Mouse (Mus musculus) liver, embryonic 16.5 days (tissue): ENCODE measurements around the gene Htr5a. TPM values are rescaled to one million over a fixed set of nuclear protein-coding genes. Genes with fewer than 3 reads are reported as not detected.

Source experiments
- ATAC-seq: fragments of 200-750 bp; cut with Nextera tagmentation; 2 replicates; pipeline ENCODE4 v1.8.0; 2017; ENCODE audit warnings: low read depth, mild to moderate bottlenecking, moderate number of reproducible peaks, moderate library complexity
- H3K27ac ChIP-seq: fragments of 300-500 bp; sonication (generic); 2 replicates; pipeline ENCODE4 v1.5.1; 2014; ENCODE audit warnings: mild to moderate bottlenecking, low read length
- H3K27me3 ChIP-seq: fragments of 300-500 bp; sonication (generic); 2 replicates; pipeline ENCODE4 v1.6.1; 2014; ENCODE audit warnings: low read depth, low read length, mixed read lengths; ENCODE audit not compliant: control insufficient read depth, insufficient read depth
- H3K36me3 ChIP-seq: fragments of 300-500 bp; sonication (generic); 2 replicates; pipeline ENCODE4 v1.6.1; 2014; ENCODE audit warnings: mild to moderate bottlenecking; ENCODE audit not compliant: control insufficient read depth, insufficient read depth
- H3K4me1 ChIP-seq: fragments of 300-500 bp; sonication (generic); 2 replicates; pipeline ENCODE4 v1.6.1; 2014; ENCODE audit warnings: low read depth, low read length, mixed read lengths; ENCODE audit not compliant: control insufficient read depth
- H3K4me2 ChIP-seq: fragments of 300-500 bp; sonication (generic); 2 replicates; pipeline ENCODE4 v1.6.1; 2014; ENCODE audit warnings: low read depth, low read length, mixed read lengths
- H3K4me3 ChIP-seq: fragments of 300-500 bp; sonication (generic); 2 replicates; pipeline ENCODE4 v1.5.1; 2014; ENCODE audit warnings: low read depth, mild to moderate bottlenecking, low read length
- H3K9ac ChIP-seq: fragments of 300-500 bp; sonication (generic); 2 replicates; pipeline ENCODE4 v1.6.1; 2014; ENCODE audit warnings: low read depth, low read length
- H3K9me3 ChIP-seq: fragments of 300-500 bp; sonication (generic); replicated peaks from 2 replicates; pipeline ENCODE4 v1.6.1; 2016; ENCODE audit warnings: low read length; ENCODE audit not compliant: control insufficient read depth
- WGBS: fragments of 180-500 bp; shearing (Covaris S2); extraction: QIAGEN DNeasy Blood & Tissue Kit; methylation state at CpG from one replicate; pipeline ENCODE4 v1.1.7; 2014; ENCODE audit not compliant: insufficient replicate concordance; 5-methylcytosine and 5-hydroxymethylcytosine counted together
- polyA plus RNA-seq: library from polyadenylated mRNA; unstranded; fragments of >200 nt; fragmentation: Nextera tagmentation; extraction: Ambion mirVana; gene quantifications from 2 replicates; pipeline ENCODE4 v1.2.1, GENCODE M21; 2015

Gene Htr5a
- polyA plus RNA-seq, 1 experiment from 2014 or later: not detected

DNA sequence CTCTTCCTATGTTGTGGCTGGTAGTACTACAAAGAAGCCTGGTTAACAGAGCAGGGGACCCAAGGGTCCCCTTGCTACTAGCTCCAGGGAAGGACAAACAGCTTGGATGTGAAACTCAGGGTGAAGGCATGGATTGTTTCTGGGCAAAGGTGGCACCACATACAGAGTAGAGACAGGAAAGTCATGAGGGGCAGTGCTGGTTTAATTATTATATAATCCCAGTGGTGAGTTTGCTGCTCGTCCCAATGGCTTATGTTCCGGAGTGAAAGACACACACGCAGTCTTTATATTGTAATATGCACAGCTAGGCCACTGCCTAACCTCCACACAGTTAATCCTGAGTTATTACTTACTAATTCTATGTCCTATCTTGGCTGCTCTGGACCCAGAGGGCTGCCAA is 37.8 kb downstream of the Htr5a start:
- H3K4me1 ChIP-seq: no peaks in the 10 kb centered on the region
- no peak overlapping the region for H3K27ac ChIP-seq
- H3K9me3 ChIP-seq: no peaks in the 10 kb centered on the region
- no peak overlapping the region for H3K9ac ChIP-seq
- H3K27me3 ChIP-seq: no peaks in the 10 kb centered on the region
- H3K36me3 ChIP-seq: no peaks in the 10 kb centered on the region
- ATAC-seq: no peak
- no peak overlapping the region for H3K4me3 ChIP-seq
- H3K4me2 ChIP-seq: no peak overlapping the region
- WGBS: 58% methylated on average over 3 of the region's 3 CpGs

DNA sequence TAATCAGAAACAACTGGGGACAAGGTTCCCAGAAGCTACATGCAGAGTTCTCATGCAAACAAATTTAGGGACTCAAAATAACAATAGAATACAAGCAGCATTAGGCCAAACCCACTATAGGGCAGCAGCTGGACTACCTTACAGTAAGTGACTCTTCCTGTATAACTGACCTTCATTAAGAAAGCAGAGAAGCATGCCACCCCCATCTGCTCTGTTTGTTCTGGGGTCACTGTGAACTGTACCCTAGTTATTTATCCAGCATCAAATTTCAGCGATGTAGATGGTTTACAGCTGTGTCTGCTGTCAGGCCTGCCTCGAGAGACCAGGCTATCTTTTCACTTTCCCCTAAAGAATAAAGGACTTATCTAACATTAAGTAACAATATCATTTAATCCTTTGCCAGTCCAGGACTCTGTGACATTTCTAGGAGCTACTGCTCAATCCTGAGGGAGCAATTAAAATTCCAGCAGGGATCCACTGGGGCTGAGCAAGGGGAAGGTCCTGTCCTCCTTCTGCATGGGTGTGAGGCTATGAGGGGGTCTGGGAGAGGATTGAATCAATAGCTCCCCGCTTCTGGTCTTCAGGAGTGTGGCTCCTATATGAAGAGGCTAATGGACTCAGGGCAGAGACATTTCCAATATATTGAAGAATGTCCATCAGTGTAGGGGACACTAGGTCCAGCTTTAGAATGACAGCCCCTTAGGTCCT is 38.5 kb downstream of the Htr5a start:
- ATAC-seq: no peak
- 49% methylated on average over 3 of the region's 3 CpGs for WGBS
- no peaks in the 10 kb centered on the region for H3K4me1 ChIP-seq
- H3K27ac ChIP-seq: no peak overlapping the region
- no peaks in the 10 kb centered on the region for H3K36me3 ChIP-seq
- no peak overlapping the region for H3K4me2 ChIP-seq
- H3K4me3 ChIP-seq: no peak overlapping the region
- no peak overlapping the region for H3K9ac ChIP-seq
- no peaks in the 10 kb centered on the region for H3K27me3 ChIP-seq
- no peaks in the 10 kb centered on the region for H3K9me3 ChIP-seq

DNA sequence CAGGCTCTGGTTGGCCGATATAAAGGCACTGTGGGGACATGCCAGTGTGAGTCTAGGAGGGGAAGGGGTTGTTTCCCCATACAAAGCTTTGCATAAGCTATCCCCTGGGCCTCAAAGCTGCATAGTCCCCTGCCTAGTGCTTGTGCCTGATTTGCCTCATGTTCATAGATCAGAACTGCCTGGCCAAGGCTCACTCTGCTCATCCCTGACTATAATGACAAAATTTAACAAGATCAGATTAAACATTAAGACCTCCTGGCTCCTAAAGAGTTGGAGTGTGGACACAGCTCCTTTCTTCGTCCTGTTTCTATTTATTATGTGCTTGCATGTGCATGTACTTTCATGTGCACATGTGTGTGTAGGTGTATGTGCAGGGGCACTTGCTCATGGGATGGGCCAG is 39.3 kb downstream of the Htr5a start:
- WGBS: 48% methylated on average over 2 of the region's 2 CpGs
- no peaks in the 10 kb centered on the region for H3K9me3 ChIP-seq
- H3K27me3 ChIP-seq: no peaks in the 10 kb centered on the region
- no peak for ATAC-seq
- H3K9ac ChIP-seq: no peak overlapping the region
- no peaks in the 10 kb centered on the region for H3K4me1 ChIP-seq
- no peak overlapping the region for H3K4me3 ChIP-seq
- no peak overlapping the region for H3K27ac ChIP-seq
- no peaks in the 10 kb centered on the region for H3K36me3 ChIP-seq
- no peak overlapping the region for H3K4me2 ChIP-seq

DNA sequence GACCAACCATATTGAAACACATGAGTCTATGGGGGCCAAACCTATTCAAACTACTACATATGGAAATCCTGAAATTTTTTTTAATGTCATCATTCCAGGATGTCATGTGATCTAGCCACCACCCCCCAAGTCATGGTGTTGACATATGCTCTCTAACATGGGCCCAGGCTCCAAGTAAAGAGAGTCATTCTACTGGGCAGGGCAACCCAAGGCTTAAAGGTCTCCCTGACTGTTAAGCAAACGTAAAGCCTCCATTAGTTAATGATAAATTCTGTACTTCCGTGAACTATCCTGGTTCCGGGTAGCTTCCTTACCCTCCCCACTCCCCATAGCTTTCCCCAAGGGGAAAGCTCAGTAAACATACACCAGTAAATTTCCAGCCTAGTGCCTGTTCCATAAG is 46.1 kb downstream of the Htr5a start:
- ATAC-seq: 0 out of 2 replicates have a peak, but pooled peaks have one; percentile 32
- no peak overlapping the region for H3K27ac ChIP-seq
- H3K27me3 ChIP-seq: no peaks in the 10 kb centered on the region
- H3K4me1 ChIP-seq: no peaks in the 10 kb centered on the region
- H3K9ac ChIP-seq: no peak overlapping the region
- H3K4me2 ChIP-seq: no peak overlapping the region
- H3K36me3 ChIP-seq: no peaks in the 10 kb centered on the region
- H3K4me3 ChIP-seq: no peak overlapping the region
- no peaks in the 10 kb centered on the region for H3K9me3 ChIP-seq
- 69% methylated on average over 3 of the region's 3 CpGs for WGBS

DNA sequence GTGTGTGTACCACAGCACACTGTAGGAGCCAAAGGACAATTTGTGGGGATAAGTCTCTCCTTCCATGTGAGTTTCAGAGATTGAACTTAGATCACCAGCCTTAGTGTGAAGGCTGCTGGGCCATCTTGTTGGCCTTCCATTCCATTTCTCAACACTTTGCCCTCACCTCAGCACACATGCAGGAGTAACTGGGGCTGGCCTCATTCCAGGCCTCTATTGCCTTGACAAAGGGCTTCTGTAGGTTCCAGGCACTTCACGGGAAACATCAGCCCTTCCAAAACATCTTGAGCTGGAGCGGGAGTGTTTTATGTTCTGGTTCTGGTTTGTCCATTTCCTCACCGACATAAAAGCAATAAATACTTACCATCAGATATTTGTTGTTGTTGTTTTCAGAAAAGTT is 54.0 kb downstream of the Htr5a start:
- 63% methylated on average over 3 of the region's 3 CpGs for WGBS
- no peak for ATAC-seq
- no peaks in the 10 kb centered on the region for H3K4me1 ChIP-seq

DNA sequence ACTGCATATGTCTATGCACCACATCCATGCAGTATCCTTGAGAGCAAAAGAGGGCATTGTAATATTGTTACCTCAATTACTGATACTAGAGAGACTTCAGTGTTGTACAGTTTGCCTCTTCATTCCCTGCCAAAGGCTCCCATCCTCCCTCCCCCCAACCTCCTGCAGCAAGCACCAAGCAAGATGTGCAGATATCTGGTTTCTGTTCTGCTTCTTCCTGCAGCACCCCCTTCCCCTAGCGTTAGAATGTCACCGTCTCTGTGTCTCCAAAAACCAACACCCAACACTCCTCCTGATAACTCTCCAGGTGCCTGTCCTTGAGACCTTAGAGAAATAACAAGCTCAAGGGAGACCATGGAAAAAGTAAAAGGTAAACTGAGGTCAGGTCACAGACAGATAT is 57.8 kb downstream of the Htr5a start:
- Histone ChIP-seq H3K27ac (no peak overlapping the region), H3K4me1 (no peaks in the 10 kb centered on the region), H3K9ac (no peak overlapping the region), H3K4me2 (no peak overlapping the region), H3K9me3 (no peaks in the 10 kb centered on the region), H3K36me3 (no peaks in the 10 kb centered on the region), H3K27me3 (no peaks in the 10 kb centered on the region), H3K4me3 (no peak overlapping the region)
- 48% methylated on average over 2 of the region's 2 CpGs for WGBS
- ATAC-seq: no peak

More for the DNA sequence above, 54.0 kb downstream of the Htr5a start:
- Histone ChIP-seq H3K4me2 (no peak overlapping the region), H3K9me3 (no peaks in the 10 kb centered on the region), H3K27me3 (no peaks in the 10 kb centered on the region), H3K36me3 (no peaks in the 10 kb centered on the region), H3K4me3 (no peak overlapping the region), H3K27ac (no peak overlapping the region), H3K9ac (no peak overlapping the region)

DNA sequence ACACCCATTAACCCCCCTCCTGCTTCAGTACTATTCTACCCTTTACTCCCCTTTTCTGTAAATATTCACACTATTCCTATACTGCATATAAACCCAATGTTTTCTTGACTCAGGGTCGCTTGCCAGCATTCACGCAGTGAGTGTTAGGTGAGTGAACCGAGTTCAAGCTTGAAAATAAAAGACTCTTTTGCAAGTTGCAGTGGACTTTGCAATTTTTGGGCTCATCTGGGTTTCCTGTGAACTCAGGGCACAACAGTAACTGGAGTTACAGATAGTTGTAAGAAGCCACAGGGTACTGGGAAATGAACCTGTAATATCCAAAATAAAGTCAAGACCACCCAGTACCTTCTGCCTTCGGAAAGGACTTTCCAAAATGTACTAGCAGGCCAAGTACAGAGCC is 58.2 kb downstream of the Htr5a start:
- H3K4me1 ChIP-seq: no peaks in the 10 kb centered on the region
- no peak overlapping the region for H3K27ac ChIP-seq
- no peak overlapping the region for H3K9ac ChIP-seq
- 61% methylated on average over 4 of the region's 4 CpGs for WGBS
- no peak for ATAC-seq
- no peaks in the 10 kb centered on the region for H3K36me3 ChIP-seq
- no peak overlapping the region for H3K4me2 ChIP-seq
- H3K27me3 ChIP-seq: no peaks in the 10 kb centered on the region
- H3K9me3 ChIP-seq: no peaks in the 10 kb centered on the region
- H3K4me3 ChIP-seq: no peak overlapping the region

Other genes with a start within 250 kb of the Htr5a start
- 14.5 and 17.2 TPM in 2 replicates for gene Paxip1, start 50.5 kb upstream of the Htr5a start, polyA plus RNA-seq
- gene Insig1, start 229.2 kb downstream of the Htr5a start, polyA plus RNA-seq: 67.7 and 90.8 TPM in 2 replicates